17 mouse cellular contexts compared by ENCODE assay signal in the genomic region with DNA sequence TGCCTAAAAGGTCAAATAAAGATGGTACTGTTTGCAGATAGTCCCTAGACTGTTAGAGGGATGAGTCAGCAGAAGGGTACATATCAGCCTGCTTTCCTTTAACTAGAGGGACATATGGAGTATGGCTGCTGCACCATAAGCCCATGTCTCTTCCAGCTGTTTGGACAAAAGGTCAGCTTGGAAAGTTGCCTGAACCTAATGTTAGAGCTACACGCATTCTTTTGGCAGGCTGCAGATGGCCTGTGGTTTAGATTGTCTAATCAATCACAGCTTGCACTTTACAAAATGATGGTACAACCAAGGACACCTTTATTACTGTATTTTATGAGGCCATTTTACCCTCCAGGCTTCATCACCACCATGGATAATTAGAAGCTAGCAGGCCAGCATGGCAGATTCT.
DNase-seq lines count a peak whose midpoint lies in the region; ATAC-seq lines count a peak whose summit lies in the region.
"Had no signal": no experiment of that assay in that cellular context is flagged by ENCODE, and none has a peak within 500 bp of the region (broad histone marks: within the 10 kb centered on the region; RNA-seq: fewer than 3 reads in every experiment).

No protein-coding gene starts in this region.

- H3K4me1 ChIP-seq in hindbrain, embryonic 15.5 days (replicated peaks) = no peaks in the 10 kb centered on the region
- H3K4me1 ChIP-seq in hindbrain, embryonic 10.5 days (replicated peaks) = no peaks in the 10 kb centered on the region
- H3K4me1 ChIP-seq in lung, embryonic 16.5 days (replicated peaks; ENCODE audit: control insufficient read depth, insufficient read depth, low read length) = no peaks in the 10 kb centered on the region
- peaks cover 8% of the 10 kb centered on the region for H3K4me1 ChIP-seq in neural tube, embryonic 13.5 days (replicated peaks)
- H3K4me1 ChIP-seq in heart, embryonic 12.5 days (replicated peaks) = no peaks in the 10 kb centered on the region
- H3K4me1 ChIP-seq: forebrain, embryonic 15.5 days; megakaryocyte, embryonic 14.5 days had no signal

- DNase-seq in cerebellum, postnatal 10 days = peak; percentile 42 to 52
- DNase-seq in cerebellum, postnatal 25 days = no peak
- DNase-seq in hindbrain, embryonic 10.5 days (ENCODE audit: low spot score) = no peak
- no peak for DNase-seq in lung, postnatal 10 days
- DNase-seq: adrenal gland, postnatal 10 days; cerebellum, adult 18-20 months; lung, adult 2 months had no signal

- no peaks in the 10 kb centered on the region for H3K9me3 ChIP-seq in hindbrain, embryonic 15.5 days
- no peaks in the 10 kb centered on the region for H3K9me3 ChIP-seq in hindbrain, embryonic 10.5 days
- no peaks in the 10 kb centered on the region for H3K9me3 ChIP-seq in lung, embryonic 16.5 days (ENCODE audit: control insufficient read depth, low read length)
- no peaks in the 10 kb centered on the region for H3K9me3 ChIP-seq in neural tube, embryonic 13.5 days
- H3K9me3 ChIP-seq in heart, embryonic 12.5 days (replicated peaks) = no peaks in the 10 kb centered on the region
- H3K9me3 ChIP-seq: forebrain, embryonic 15.5 days; megakaryocyte, embryonic 14.5 days had no signal

- no peak overlapping the region for H3K4me2 ChIP-seq in hindbrain, embryonic 15.5 days
- H3K4me2 ChIP-seq in lung, embryonic 16.5 days (ENCODE audit: low read depth, low read length) = no peak overlapping the region
- no peak overlapping the region for H3K4me2 ChIP-seq in neural tube, embryonic 13.5 days
- no peak overlapping the region for H3K4me2 ChIP-seq in heart, embryonic 12.5 days
- H3K4me2 ChIP-seq: forebrain, embryonic 15.5 days; heart, embryonic 11.5 days; liver, embryonic 11.5 days had no signal

- H3K27ac ChIP-seq in hindbrain, embryonic 15.5 days (replicated peaks) = no peak overlapping the region
- H3K27ac ChIP-seq in hindbrain, embryonic 10.5 days = no peak overlapping the region
- H3K27ac ChIP-seq in lung, embryonic 16.5 days (ENCODE audit: low read length) = no peak overlapping the region
- no peak overlapping the region for H3K27ac ChIP-seq in neural tube, embryonic 13.5 days (replicated peaks)
- H3K27ac ChIP-seq in heart, embryonic 12.5 days (ENCODE audit: poor library complexity, severe bottlenecking) = no peak overlapping the region
- H3K27ac ChIP-seq: forebrain, embryonic 15.5 days had no signal

- no peaks in the 10 kb centered on the region for H3K36me3 ChIP-seq in hindbrain, embryonic 15.5 days
- no peaks in the 10 kb centered on the region for H3K36me3 ChIP-seq in hindbrain, embryonic 10.5 days
- no peaks in the 10 kb centered on the region for H3K36me3 ChIP-seq in lung, embryonic 16.5 days (ENCODE audit: control insufficient read depth, insufficient read depth, low read length)
- H3K36me3 ChIP-seq in neural tube, embryonic 13.5 days = no peaks in the 10 kb centered on the region
- no peaks in the 10 kb centered on the region for H3K36me3 ChIP-seq in heart, embryonic 12.5 days
- H3K36me3 ChIP-seq: forebrain, embryonic 15.5 days had no signal

- H3K4me3 ChIP-seq in hindbrain, embryonic 15.5 days = no peak overlapping the region
- no peak overlapping the region for H3K4me3 ChIP-seq in hindbrain, embryonic 10.5 days
- no peak overlapping the region for H3K4me3 ChIP-seq in lung, embryonic 16.5 days (ENCODE audit: low read length)
- no peak overlapping the region for H3K4me3 ChIP-seq in neural tube, embryonic 13.5 days
- H3K4me3 ChIP-seq in heart, embryonic 12.5 days = no peak overlapping the region
- H3K4me3 ChIP-seq: forebrain, embryonic 15.5 days; megakaryocyte, embryonic 14.5 days had no signal

- ATAC-seq in hindbrain, embryonic 15.5 days (ENCODE audit: low FRiP score, low read depth) = peak; percentile 56; the same call in 1 of the 2 replicates
- peak; percentile 66 for ATAC-seq in lung, embryonic 16.5 days (ENCODE audit: low read depth)
- ATAC-seq in neural tube, embryonic 13.5 days (ENCODE audit: low read depth) = peak; percentile 65
- no peak for ATAC-seq in heart, embryonic 12.5 days (ENCODE audit: insufficient number of reproducible peaks, low FRiP score)
- ATAC-seq: forebrain, embryonic 15.5 days; intestine, embryonic 16.5 days had no signal

- H3K9ac ChIP-seq in hindbrain, embryonic 15.5 days = no peak overlapping the region
- H3K9ac ChIP-seq in lung, embryonic 16.5 days (ENCODE audit: low read length) = no peak overlapping the region
- H3K9ac ChIP-seq in neural tube, embryonic 13.5 days = no peak overlapping the region
- H3K9ac ChIP-seq in heart, embryonic 12.5 days = no peak overlapping the region
- H3K9ac ChIP-seq: forebrain, embryonic 15.5 days had no signal

- no peaks in the 10 kb centered on the region for H3K27me3 ChIP-seq in hindbrain, embryonic 15.5 days
- no peaks in the 10 kb centered on the region for H3K27me3 ChIP-seq in hindbrain, embryonic 10.5 days (ENCODE audit: insufficient read depth, poor library complexity, severe bottlenecking)
- H3K27me3 ChIP-seq in lung, embryonic 16.5 days (ENCODE audit: control insufficient read depth, insufficient read depth, low read depth, low read length) = no peaks in the 10 kb centered on the region
- no peaks in the 10 kb centered on the region for H3K27me3 ChIP-seq in neural tube, embryonic 13.5 days
- no peaks in the 10 kb centered on the region for H3K27me3 ChIP-seq in heart, embryonic 12.5 days (replicated peaks)
- H3K27me3 ChIP-seq: CH12.LX; forebrain, embryonic 15.5 days; megakaryocyte, embryonic 14.5 days had no signal

- 65% methylated on average over 1 of the region's 1 CpGs for WGBS in hindbrain, embryonic 15.5 days
- WGBS in hindbrain, embryonic 10.5 days = 76% methylated on average over 1 of the region's 1 CpGs
- 41% methylated on average over 1 of the region's 1 CpGs for WGBS in lung, embryonic 16.5 days
- 12% methylated on average over 1 of the region's 1 CpGs for WGBS in neural tube, embryonic 13.5 days
- WGBS in heart, embryonic 12.5 days = 69% methylated on average over 1 of the region's 1 CpGs

Comparison
In these comparisons a context has a peak if more than half of its experiments do, and no peak if none do; other contexts are left out.
1. DNase-seq: peak in cerebellum, postnatal 10 days (2 of 2); none in cerebellum, postnatal 25 days (0 of 2), hindbrain, embryonic 10.5 days (single experiment) and lung, postnatal 10 days (single experiment).